21 mouse cellular contexts compared by ENCODE assay signal in the genomic region with DNA sequence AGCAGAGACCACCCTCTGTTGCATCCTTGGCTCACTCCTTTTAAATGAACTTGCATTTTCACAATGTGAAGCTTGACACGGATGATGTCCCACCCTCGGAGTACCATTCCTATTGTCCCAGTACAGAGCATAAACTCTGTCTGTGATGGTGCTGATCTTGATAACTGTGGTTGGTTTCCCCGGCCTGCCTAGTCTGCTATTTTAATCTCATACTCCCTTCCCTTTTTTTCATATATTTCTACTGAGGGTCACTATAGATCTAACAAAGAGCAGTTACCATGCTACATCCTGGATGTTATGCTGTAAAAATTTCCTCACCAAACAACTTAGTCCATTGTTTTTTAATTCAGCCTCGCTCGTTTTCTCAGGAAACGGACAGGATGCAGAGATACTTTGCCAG. TPM values are rescaled to one million over a fixed set of nuclear protein-coding genes. Genes with fewer than 3 reads are reported as not detected.
DNase-seq lines count a peak whose midpoint lies in the region; ATAC-seq lines count a peak whose summit lies in the region.
"Had no signal": no experiment of that assay in that cellular context is flagged by ENCODE, and none has a peak within 500 bp of the region (broad histone marks: within the 10 kb centered on the region; RNA-seq: fewer than 3 reads in every experiment).

No protein-coding gene starts in this region.

- peaks cover 9% of the 10 kb centered on the region for H3K4me1 ChIP-seq in heart, embryonic 15.5 days (replicated peaks)
- H3K4me1 ChIP-seq in kidney, embryonic 16.5 days (ENCODE audit: insufficient read depth, low read length) = peaks cover 5% of the 10 kb centered on the region; the same call in 1 of the 2 replicates
- peaks cover 50% of the 10 kb centered on the region for H3K4me1 ChIP-seq in megakaryocyte, embryonic 14.5 days

- no peaks in the 10 kb centered on the region for H3K27me3 ChIP-seq in heart, embryonic 15.5 days
- H3K27me3 ChIP-seq in kidney, embryonic 16.5 days (ENCODE audit: insufficient read depth, low read length) = no peaks in the 10 kb centered on the region
- no peaks in the 10 kb centered on the region for H3K27me3 ChIP-seq in megakaryocyte, embryonic 14.5 days (replicated peaks)
- H3K27me3 ChIP-seq: hindbrain, embryonic 15.5 days; limb, embryonic 13.5 days; neural tube, embryonic 13.5 days had no signal

- no peak overlapping the region for H3K9ac ChIP-seq in heart, embryonic 15.5 days
- H3K9ac ChIP-seq in kidney, embryonic 16.5 days (replicated peaks; ENCODE audit: low read length) = no peak overlapping the region
- H3K9ac ChIP-seq: hindbrain, embryonic 15.5 days; limb, embryonic 13.5 days; midbrain, embryonic 13.5 days; neural tube, embryonic 13.5 days had no signal

- no peak overlapping the region for H3K4me3 ChIP-seq in heart, embryonic 15.5 days
- no peak overlapping the region for H3K4me3 ChIP-seq in kidney, embryonic 16.5 days (ENCODE audit: low read length)
- peak overlapping the region; percentile 42 for H3K4me3 ChIP-seq in megakaryocyte, embryonic 14.5 days (replicated peaks)
- H3K4me3 ChIP-seq: heart, embryonic 10.5 days; hindbrain, embryonic 10.5 days; hindbrain, embryonic 15.5 days; limb, embryonic 13.5 days; midbrain, embryonic 13.5 days; neural tube, embryonic 13.5 days had no signal

- no peaks in the 10 kb centered on the region for H3K9me3 ChIP-seq in heart, embryonic 15.5 days (replicated peaks)
- no peaks in the 10 kb centered on the region for H3K9me3 ChIP-seq in kidney, embryonic 16.5 days (ENCODE audit: low read length)
- H3K9me3 ChIP-seq in megakaryocyte, embryonic 14.5 days = no peaks in the 10 kb centered on the region
- H3K9me3 ChIP-seq: heart, embryonic 10.5 days; hindbrain, embryonic 10.5 days; hindbrain, embryonic 15.5 days; limb, embryonic 13.5 days; midbrain, embryonic 13.5 days; neural tube, embryonic 13.5 days had no signal

- DNase-seq in heart, postnatal 14 days = no peak
- DNase-seq in kidney, adult 9 months = no peak
- no peak for DNase-seq in right cerebral cortex, postnatal 25 days
- DNase-seq: adrenal gland, adult 8-10 months; cerebellum, adult 8-10 months; cerebellum, postnatal 25 days; gastrocnemius, postnatal 14 days; kidney, adult 2 months; kidney, postnatal 4 days; lung, postnatal 36 days; thymus, postnatal 4 days had no signal

- no peak overlapping the region for H3K4me2 ChIP-seq in heart, embryonic 15.5 days
- no peak overlapping the region for H3K4me2 ChIP-seq in kidney, embryonic 16.5 days (replicated peaks; ENCODE audit: low read depth, low read length)
- H3K4me2 ChIP-seq: hindbrain, embryonic 15.5 days; limb, embryonic 13.5 days; midbrain, embryonic 13.5 days; neural tube, embryonic 13.5 days had no signal

- peak overlapping the region; percentile 41 for H3K27ac ChIP-seq in heart, embryonic 15.5 days
- peak overlapping the region; percentile 2; the same call in 1 of the 2 replicates for H3K27ac ChIP-seq in kidney, embryonic 16.5 days (ENCODE audit: low read length)
- H3K27ac ChIP-seq: heart, embryonic 10.5 days; hindbrain, embryonic 10.5 days; hindbrain, embryonic 15.5 days; limb, embryonic 13.5 days; midbrain, embryonic 13.5 days; neural tube, embryonic 13.5 days had no signal

- no peaks in the 10 kb centered on the region for H3K36me3 ChIP-seq in heart, embryonic 15.5 days
- H3K36me3 ChIP-seq in kidney, embryonic 16.5 days (ENCODE audit: insufficient read depth, low read length) = no peaks in the 10 kb centered on the region
- no peaks in the 10 kb centered on the region for H3K36me3 ChIP-seq in megakaryocyte, embryonic 14.5 days (replicated peaks; ENCODE audit: low read length)
- H3K36me3 ChIP-seq: heart, embryonic 10.5 days; hindbrain, embryonic 10.5 days; hindbrain, embryonic 15.5 days; limb, embryonic 13.5 days; midbrain, embryonic 13.5 days; neural tube, embryonic 13.5 days had no signal

- 65% methylated on average over 6 of the region's 6 CpGs for WGBS in heart, embryonic 15.5 days
- 76% methylated on average over 6 of the region's 6 CpGs for WGBS in kidney, embryonic 16.5 days

- no peak for ATAC-seq in heart, embryonic 15.5 days (replicated peaks; ENCODE audit: insufficient number of reproducible peaks, insufficient read depth, low FRiP score, low read depth)
- ATAC-seq in kidney, embryonic 16.5 days (ENCODE audit: low FRiP score, low TSS enrichment) = no peak
- ATAC-seq in megakaryocyte, adult 5-6 weeks (ENCODE audit: poor library complexity, severe bottlenecking) = no peak

- intact Hi-C loops in heart, postnatal 14 days (cut with DNase I) = no loop called here

RNA-seq across cellular contexts. Expression of a gene that starts 4.9 kb away (rescaled TPM):
- polyA plus RNA-seq in heart, embryonic 15.5 days (2015; fragmentation: Nextera tagmentation; extraction: Ambion mirVana) = 1.1 and 1.4 TPM in 2 replicates
- total RNA-seq in heart, postnatal 14 days (2021) = 10 to 100 TPM; 10.4 to 12.0 TPM
- 2.3 and 3.0 TPM in 2 replicates for polyA plus RNA-seq in kidney, embryonic 16.5 days (2015; fragmentation: Nextera tagmentation; extraction: Ambion mirVana)
- 7.0 and 25.9 TPM in 2 replicates for polyA plus RNA-seq in megakaryocyte, embryonic 14.5 days (2012; ENCODE audit: insufficient read depth, low replicate concordance)
- 50.7 and 58.2 TPM in 2 replicates for total RNA-seq in megakaryocyte, adult 5-6 weeks (2015)
- total RNA-seq in megakaryocyte, adult 5-6 weeks (2017) = 118 and 119 TPM in 2 replicates

RNA-seq across cellular contexts. Expression of a gene that starts 47.4 kb away (rescaled TPM):
- 5.2 and 7.5 TPM in 2 replicates for polyA plus RNA-seq in heart, embryonic 15.5 days (2015; fragmentation: Nextera tagmentation; extraction: Ambion mirVana)
- 10 to 100 TPM; 11.1 to 11.7 TPM for total RNA-seq in heart, postnatal 14 days (2021)
- polyA plus RNA-seq in kidney, embryonic 16.5 days (2015; fragmentation: Nextera tagmentation; extraction: Ambion mirVana) = 11.9 and 12.2 TPM in 2 replicates
- 0.71 and 2.2 TPM in 2 replicates for polyA plus RNA-seq in megakaryocyte, embryonic 14.5 days (2012; ENCODE audit: insufficient read depth, low replicate concordance)
- 22.1 and 25.0 TPM in 2 replicates for total RNA-seq in megakaryocyte, adult 5-6 weeks (2015)
- total RNA-seq in megakaryocyte, adult 5-6 weeks (2017) = 32.5 and 38.4 TPM in 2 replicates
